Mouse (Mus musculus) layer of hippocampus, adult 11-12 months (tissue): Measurements from ENCODE around the gene Olfr889.
"Not testable (repeated sequence)": the region's sequence is repeated elsewhere in the genome, so short reads cannot be mapped to it uniquely, and the experiment has no call there.

Source experiments
- DNase-seq: peaks from one replicate; pipeline ENCODE4 v3.0.0; 2022; ENCODE audit warnings: low spot score

Gene Olfr889

DNA sequence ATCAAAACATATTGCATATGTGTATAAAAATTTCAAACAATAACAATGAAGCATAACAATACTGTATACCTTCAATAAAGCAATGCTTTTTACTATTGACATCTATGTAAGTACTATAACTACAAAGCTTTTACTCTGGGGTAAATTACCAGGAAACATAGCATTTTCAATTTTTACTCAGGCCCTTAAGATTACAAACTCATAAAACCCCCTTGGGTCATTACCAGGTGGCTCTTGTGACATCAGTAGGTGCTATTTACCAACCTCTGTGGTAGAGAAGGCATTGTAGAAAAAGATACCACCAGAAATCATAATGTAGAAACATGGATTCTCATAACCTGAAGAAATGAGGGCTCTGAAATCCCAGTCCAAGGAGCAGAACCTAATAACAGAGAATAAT lies at the start of gene Olfr889:
TSS of gene Olfr889 (plus strand) at position 301 of the 400 bp plus-strand sequence.
- no peak for DNase-seq

DNA sequence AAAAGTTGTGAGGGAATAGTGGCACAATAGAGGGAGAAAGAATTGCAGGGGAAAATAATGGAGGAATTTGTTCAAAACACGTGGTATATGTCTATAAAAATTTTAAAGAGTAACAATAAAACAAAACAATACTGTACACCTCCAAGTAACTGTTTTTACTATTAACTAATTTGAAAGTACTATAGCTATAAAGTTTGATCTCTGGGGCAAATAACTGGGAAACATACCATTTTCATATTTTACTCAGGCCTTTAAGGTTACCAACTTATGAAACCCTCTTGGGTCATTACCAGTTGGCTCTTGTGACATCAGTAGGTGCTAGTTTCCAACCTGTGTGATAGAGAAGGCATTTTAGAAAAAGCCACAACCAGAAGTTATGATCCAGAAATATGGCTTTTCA lies 31.2 kb upstream of the Olfr889 start, which contains the start of gene Olfr887:
TSS of gene Olfr887 (plus strand) at position 301 of the 400 bp plus-strand sequence.
- DNase-seq: no peak

DNA sequence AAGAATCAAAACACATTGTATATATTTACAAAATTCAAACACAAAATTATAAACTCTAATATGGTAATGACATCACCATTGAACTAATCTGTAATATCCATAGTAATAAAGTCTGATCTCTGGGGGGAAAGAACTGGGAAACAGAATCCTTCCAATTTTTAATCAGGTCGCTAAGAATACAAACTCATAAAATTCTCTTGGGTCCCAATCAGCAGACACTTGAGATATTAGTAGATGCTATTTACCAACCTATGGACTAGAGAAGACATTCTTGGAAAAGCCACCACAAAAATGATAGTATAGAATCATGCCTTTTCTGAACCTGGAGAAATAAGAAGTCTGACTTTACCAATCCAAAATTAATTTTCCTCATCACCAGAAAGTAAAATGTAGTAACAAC lies 7.2 kb upstream of the Olfr889 start, which contains the start of gene Olfr888:
TSS of gene Olfr888 (plus strand) at position 301 of the 400 bp plus-strand sequence.
- no peak for DNase-seq

DNA sequence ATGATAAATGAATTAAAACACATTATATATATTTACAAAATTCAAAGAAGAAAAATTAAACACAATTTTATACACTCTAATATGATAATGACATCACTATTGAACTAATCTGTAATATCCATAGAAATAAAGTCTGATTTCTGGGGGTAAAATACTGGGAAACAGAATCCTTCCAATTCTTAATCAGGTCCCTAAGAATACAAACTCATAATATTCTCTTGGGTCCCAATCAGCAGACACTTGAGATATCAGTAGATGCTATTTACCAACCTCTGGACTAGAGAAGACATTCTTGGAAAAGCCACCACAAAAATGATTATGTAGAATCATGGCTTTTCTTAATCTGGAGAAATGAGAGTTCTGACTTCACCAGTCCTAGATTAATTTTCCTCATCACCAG lies 27.2 kb downstream of the Olfr889 start, which contains the start of gene Olfr890:
TSS of gene Olfr890 (plus strand) at position 301 of the 400 bp plus-strand sequence.
- no peak for DNase-seq

DNA sequence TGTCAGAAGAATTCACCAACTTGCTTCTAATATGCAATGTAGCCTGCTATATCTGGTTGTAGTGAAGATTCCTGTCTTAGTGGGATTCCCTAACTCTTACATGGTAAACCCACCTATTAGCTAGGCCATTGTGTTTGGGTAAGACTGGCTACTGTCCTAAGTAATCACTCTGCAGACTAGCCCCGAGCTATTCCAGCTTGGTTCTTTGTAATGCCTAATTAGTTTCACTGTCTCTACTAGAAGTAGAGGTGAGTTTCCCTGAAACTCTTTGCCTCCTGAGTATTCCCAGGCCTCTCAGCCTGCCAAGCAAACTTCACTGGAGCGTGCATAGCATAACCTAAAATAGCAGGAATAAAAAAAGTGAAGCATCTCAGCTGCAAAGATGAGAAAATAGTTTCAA lies 53.3 kb downstream of the Olfr889 start:
- DNase-seq: not testable (repeated sequence)
